Mouse (Mus musculus): ENCODE data around the gene Vmn1r143. TPM values are rescaled to one million over a fixed set of nuclear protein-coding genes. Genes with fewer than 3 reads are reported as not detected.

Vmn1r143 gene
- polyA plus RNA-seq (2014; fragmentation: Illumina TruSeq; extraction: RNeasy Lipid Tissue Mini Kit (QIAGEN cat#74804); ENCODE audit: low read depth, low replicate concordance) = not detected

GRCm38 (mm10) chr7:22189077-22189476 is at the start of gene Vmn1r143:
Vmn1r143 (plus strand) TSS chr7:22189377.

GRCm38 (mm10) chr7:22163935-22164334 is 25.2 kb upstream of the Vmn1r143 start, which contains the start of gene Vmn1r142:
Vmn1r142 (minus strand) TSS chr7:22164035.

GRCm38 (mm10) chr7:22201164-22201563 is 12.0 kb downstream of the Vmn1r143 start, which contains the start of gene Gm8653:
Gm8653 (minus strand) TSS chr7:22201264.

GRCm38 (mm10) chr7:22229384-22229783 is 40.2 kb downstream of the Vmn1r143 start, which contains the start of gene Gm8453:
Gm8453 (minus strand) TSS chr7:22229484.

Other genes with a start within 250 kb of the Vmn1r143 start
- gene Vmn1r137, start 194.8 kb upstream of the Vmn1r143 start, polyA plus RNA-seq (2014; fragmentation: Illumina TruSeq; extraction: RNeasy Lipid Tissue Mini Kit (QIAGEN cat#74804); ENCODE audit: low read depth, low replicate concordance) = not detected
- gene Vmn1r138, start 160.5 kb upstream of the Vmn1r143 start, polyA plus RNA-seq (2014; fragmentation: Illumina TruSeq; extraction: RNeasy Lipid Tissue Mini Kit (QIAGEN cat#74804); ENCODE audit: low read depth, low replicate concordance) = not detected
- gene Gm6176, start 133.1 kb upstream of the Vmn1r143 start, polyA plus RNA-seq (2014; fragmentation: Illumina TruSeq; extraction: RNeasy Lipid Tissue Mini Kit (QIAGEN cat#74804); ENCODE audit: low read depth, low replicate concordance) = not detected
- gene Vmn1r139, start 120.3 kb upstream of the Vmn1r143 start, polyA plus RNA-seq (2014; fragmentation: Illumina TruSeq; extraction: RNeasy Lipid Tissue Mini Kit (QIAGEN cat#74804); ENCODE audit: low read depth, low replicate concordance) = not detected
- gene Gm16451, start 71.1 kb upstream of the Vmn1r143 start, polyA plus RNA-seq (2014; fragmentation: Illumina TruSeq; extraction: RNeasy Lipid Tissue Mini Kit (QIAGEN cat#74804); ENCODE audit: low read depth, low replicate concordance) = not detected
- gene Gm10666, start 54.6 kb upstream of the Vmn1r143 start, polyA plus RNA-seq (2014; fragmentation: Illumina TruSeq; extraction: RNeasy Lipid Tissue Mini Kit (QIAGEN cat#74804); ENCODE audit: low read depth, low replicate concordance) = not detected
- not detected for gene Vmn1r142, start 25.3 kb upstream of the Vmn1r143 start, polyA plus RNA-seq (2014; fragmentation: Illumina TruSeq; extraction: RNeasy Lipid Tissue Mini Kit (QIAGEN cat#74804); ENCODE audit: low read depth, low replicate concordance)
- not detected for gene Gm8653, start 11.9 kb downstream of the Vmn1r143 start, polyA plus RNA-seq (2014; fragmentation: Illumina TruSeq; extraction: RNeasy Lipid Tissue Mini Kit (QIAGEN cat#74804); ENCODE audit: low read depth, low replicate concordance)
- gene Gm8453, start 40.1 kb downstream of the Vmn1r143 start, polyA plus RNA-seq (2014; fragmentation: Illumina TruSeq; extraction: RNeasy Lipid Tissue Mini Kit (QIAGEN cat#74804); ENCODE audit: low read depth, low replicate concordance) = not detected
- gene Gm4187, start 140.3 kb downstream of the Vmn1r143 start, polyA plus RNA-seq (2014; fragmentation: Illumina TruSeq; extraction: RNeasy Lipid Tissue Mini Kit (QIAGEN cat#74804); ENCODE audit: low read depth, low replicate concordance) = not detected
- gene Gm8660, start 181.7 kb downstream of the Vmn1r143 start, polyA plus RNA-seq (2014; fragmentation: Illumina TruSeq; extraction: RNeasy Lipid Tissue Mini Kit (QIAGEN cat#74804); ENCODE audit: low read depth, low replicate concordance) = not detected
- gene Vmn1r148, start 224.2 kb downstream of the Vmn1r143 start, polyA plus RNA-seq (2014; fragmentation: Illumina TruSeq; extraction: RNeasy Lipid Tissue Mini Kit (QIAGEN cat#74804); ENCODE audit: low read depth, low replicate concordance) = not detected
- gene Vmn1r149, start 248.9 kb downstream of the Vmn1r143 start, polyA plus RNA-seq (2014; fragmentation: Illumina TruSeq; extraction: RNeasy Lipid Tissue Mini Kit (QIAGEN cat#74804); ENCODE audit: low read depth, low replicate concordance) = not detected

All from adrenal gland, adult 10 weeks (tissue).